Mouse (Mus musculus) CH12.LX (cell line): ENCODE results near the gene Clcn6. TPM values are rescaled to one million over a fixed set of nuclear protein-coding genes. Genes with fewer than 3 reads are reported as not detected.

ENCODE experiments used
- DNase-seq: peaks from one replicate; pipeline ENCODE4 v3.0.0-alpha.2; 2013; ENCODE audit errors: extremely low read depth
- H3K27ac ChIP-seq: 2 replicates; pipeline ENCODE4 v1.5.1; 2012; ENCODE audit warnings: low read depth, mild to moderate bottlenecking, control low read depth, moderate library complexity; ENCODE audit not compliant: insufficient read depth
- H3K27me3 ChIP-seq: replicated peaks from 2 replicates; pipeline ENCODE3; 2012; ENCODE audit warnings: inconsistent platforms
- H3K36me3 ChIP-seq, 2 experiments: replicated peaks in 1 of 2; 2 replicates each; pipeline versions ENCODE3 to v1.6.1; 2012; ENCODE audit warnings: inconsistent platforms in 1 of 2, low read length in 1 of 2, mild to moderate bottlenecking in 1 of 2, mixed read lengths in 1 of 2, moderate library complexity in 1 of 2; ENCODE audit not compliant: control insufficient read depth in 1 of 2, insufficient read depth in 1 of 2
- H3K4me1 ChIP-seq, 2 experiments: 2 replicates each; pipeline ENCODE4 v1.6.1; 2012; ENCODE audit warnings: inconsistent platforms in 1 of 2, moderate library complexity in 1 of 2; ENCODE audit not compliant: insufficient read depth in 2 of 2, control insufficient read depth in 1 of 2
- H3K4me2 ChIP-seq: 2 replicates; pipeline ENCODE4 v1.6.1; 2012; ENCODE audit warnings: low read depth, mild to moderate bottlenecking, control low read depth; ENCODE audit not compliant: poor library complexity, insufficient read depth, severe bottlenecking
- H3K4me3 ChIP-seq, 3 experiments: fragments of 150-350 bp in 1 of 3; sonication (generic) in 1 of 3; replicated peaks in 1 of 3; 2 replicates each; pipeline versions ENCODE3 to v1.5.1; 2011 to 2012; ENCODE audit warnings: low read depth in 2 of 3, low read length in 2 of 3, mild to moderate bottlenecking in 2 of 3, moderate library complexity in 2 of 3, control low read depth in 1 of 3, improper control_type of control experiment in 1 of 3, inconsistent platforms in 1 of 3, mixed read lengths in 1 of 3; ENCODE audit not compliant: poor library complexity in 1 of 3
- H3K79me2 ChIP-seq: replicated peaks from 2 replicates; pipeline ENCODE4 v1.6.1; 2012; ENCODE audit warnings: mild to moderate bottlenecking, moderate library complexity; ENCODE audit not compliant: control insufficient read depth, poor library complexity, insufficient read depth, severe bottlenecking; ENCODE audit errors: extremely low read depth
- H3K9ac ChIP-seq: 2 replicates; pipeline ENCODE4 v1.6.1; 2012; ENCODE audit warnings: low read depth, mild to moderate bottlenecking, control low read depth, moderate library complexity; ENCODE audit not compliant: insufficient read depth
- H3K9me3 ChIP-seq: replicated peaks from 2 replicates; pipeline ENCODE3; 2012; ENCODE audit warnings: low read length, inconsistent platforms, mixed read lengths
- CTCF ChIP-seq, 2 experiments: IDR thresholded peaks in 1 of 2; conservative IDR thresholded peaks in 1 of 2; 2 replicates each; pipeline ENCODE4 v1.5.1; 2011 to 2012; ENCODE audit warnings: low read depth in 2 of 2, low read length in 2 of 2, improper control_type of control experiment in 1 of 2, inconsistent platforms in 1 of 2, mild to moderate bottlenecking in 1 of 2, moderate library complexity in 1 of 2
- E2F4 ChIP-seq: IDR thresholded peaks from 2 replicates; pipeline ENCODE4 v1.6.1; 2011; ENCODE audit warnings: low read depth, low read length, improper control_type of control experiment; ENCODE audit not compliant: insufficient replicate concordance
- ELF1 ChIP-seq: IDR thresholded peaks from 2 replicates; pipeline ENCODE4 v1.6.1; 2014; ENCODE audit warnings: low read depth, mild to moderate bottlenecking, inconsistent platforms, low read length, improper control_type of control experiment
- ETS1 ChIP-seq: conservative IDR thresholded peaks from 2 replicates; pipeline ENCODE4 v1.6.1; 2012; ENCODE audit warnings: low read depth, mild to moderate bottlenecking, inconsistent platforms, low read length, improper control_type of control experiment, moderate library complexity
- GABPA ChIP-seq: IDR thresholded peaks from 2 replicates; pipeline ENCODE4 v1.6.1; 2012; ENCODE audit warnings: low read depth, low read length, improper control_type of control experiment, inconsistent platforms; ENCODE audit not compliant: insufficient replicate concordance
- HCFC1 ChIP-seq: IDR thresholded peaks from 2 replicates; pipeline ENCODE4 v1.6.1; 2012; ENCODE audit warnings: low read depth, mild to moderate bottlenecking, inconsistent platforms, low read length, improper control_type of control experiment
- JUN ChIP-seq: IDR thresholded peaks from 2 replicates; pipeline ENCODE4 v1.6.1; 2011; ENCODE audit warnings: low read depth, mild to moderate bottlenecking, low read length, improper control_type of control experiment, moderate library complexity; ENCODE audit not compliant: insufficient read depth
- JUND ChIP-seq: conservative IDR thresholded peaks from 2 replicates; pipeline ENCODE4 v1.6.1; 2011; ENCODE audit warnings: low read depth, low read length, improper control_type of control experiment
- KAT2A ChIP-seq: IDR thresholded peaks from 2 replicates; pipeline ENCODE4 v1.6.1; 2012; ENCODE audit warnings: low read length, improper control_type of control experiment, inconsistent platforms; ENCODE audit not compliant: insufficient replicate concordance
- MAFK ChIP-seq: IDR thresholded peaks from 2 replicates; pipeline ENCODE4 v1.6.1; 2011; ENCODE audit warnings: low read length, improper control_type of control experiment; ENCODE audit not compliant: insufficient replicate concordance
- MAX ChIP-seq: IDR thresholded peaks from 2 replicates; pipeline ENCODE4 v1.6.1; 2011; ENCODE audit warnings: low read length, improper control_type of control experiment
- MAZ ChIP-seq: IDR thresholded peaks from 2 replicates; pipeline ENCODE4 v1.6.1; 2012; ENCODE audit warnings: low read depth, mild to moderate bottlenecking, inconsistent platforms, low read length, improper control_type of control experiment, moderate library complexity
- MEF2A ChIP-seq: IDR thresholded peaks from 2 replicates; pipeline ENCODE4 v1.6.1; 2014; ENCODE audit warnings: low read depth, mild to moderate bottlenecking, inconsistent platforms, low read length, improper control_type of control experiment, borderline replicate concordance
- NELFE ChIP-seq: IDR thresholded peaks from 2 replicates; pipeline ENCODE4 v1.6.1; 2011; ENCODE audit warnings: low read depth, low read length, improper control_type of control experiment
- POLR2A ChIP-seq: IDR thresholded peaks from 2 replicates; pipeline ENCODE4 v1.6.1; 2011; ENCODE audit warnings: low read depth, mild to moderate bottlenecking, improper control_type of control experiment, low read length
- RAD21 ChIP-seq: IDR thresholded peaks from 2 replicates; pipeline ENCODE4 v1.6.1; 2011; ENCODE audit warnings: low read depth, mild to moderate bottlenecking, low read length, improper control_type of control experiment, moderate library complexity
- RCOR1 ChIP-seq: conservative IDR thresholded peaks from 2 replicates; pipeline ENCODE4 v1.6.1; 2012; ENCODE audit warnings: low read depth, mild to moderate bottlenecking, inconsistent platforms, low read length, improper control_type of control experiment
- SMC3 ChIP-seq: IDR thresholded peaks from 2 replicates; pipeline ENCODE4 v1.6.1; 2011; ENCODE audit warnings: low read depth, low read length, improper control_type of control experiment
- TBP ChIP-seq: conservative IDR thresholded peaks from 2 replicates; pipeline ENCODE4 v1.6.1; 2011; ENCODE audit warnings: low read depth, low read length, improper control_type of control experiment
- UBTF ChIP-seq: IDR thresholded peaks from 2 replicates; pipeline ENCODE4 v1.6.1; 2012; ENCODE audit warnings: low read depth, mild to moderate bottlenecking, inconsistent platforms, low read length, improper control_type of control experiment, moderate library complexity
- USF1 ChIP-seq: IDR thresholded peaks from 2 replicates; pipeline ENCODE4 v1.6.1; 2014; ENCODE audit warnings: low read depth, mild to moderate bottlenecking, inconsistent platforms, low read length, improper control_type of control experiment
- ZC3H11A ChIP-seq: IDR thresholded peaks from 2 replicates; pipeline ENCODE4 v1.6.1; 2012; ENCODE audit warnings: low read depth, mild to moderate bottlenecking, inconsistent platforms, low read length, improper control_type of control experiment
- ZKSCAN1 ChIP-seq: IDR thresholded peaks from 2 replicates; pipeline ENCODE4 v1.6.1; 2012; ENCODE audit warnings: low read depth, inconsistent platforms, low read length, improper control_type of control experiment, borderline replicate concordance
- ZMIZ1 ChIP-seq: IDR thresholded peaks from 2 replicates; pipeline ENCODE4 v1.6.1; 2012; ENCODE audit warnings: low read depth, mild to moderate bottlenecking, inconsistent platforms, low read length, improper control_type of control experiment
- ZNF384 ChIP-seq: IDR thresholded peaks from 2 replicates; pipeline ENCODE4 v1.6.1; 2012; ENCODE audit warnings: low read depth, low read length, improper control_type of control experiment, inconsistent platforms
- dilution Hi-C: fragments of 300-500 bp; cut with MboI; formaldehyde crosslinking; loops from 2 replicates; pipeline ENCODE4 v1.14.3; 2020; ENCODE audit warnings: low sequenced_read_pairs; ENCODE audit not compliant: extremely low pct_unique_long_range_greater_than_20kb, extremely low pct_ligation_motif_present
- in situ Hi-C: fragments of 300-500 bp; cut with MboI; formaldehyde crosslinking; loops from 3 replicates; pipeline ENCODE4 v1.14.3; 2019; ENCODE audit warnings: low sequenced_read_pairs, low pct_ligation_motif_present, low pct_unique_long_range_greater_than_20kb, mixed read lengths
- polyA plus RNA-seq: library from polyadenylated mRNA; unstranded; fragments of >175 nt; gene quantifications from 2 replicates; pipeline ENCODE4 v1.2.1, GENCODE M21; 2012; ENCODE audit warnings: low read depth; ENCODE audit not compliant: insufficient read length
- total RNA-seq, 2 experiments: library from RNA; depleted of rRNA; stranded (reverse); fragments of 300-350 nt in 1 of 2; fragments of >200 nt in 1 of 2; gene quantifications; 2 replicates each; pipeline ENCODE4 v1.2.3; 2012 to 2014

Clcn6 gene
- total and polyA plus RNA-seq, 3 experiments = 4.8 to 10.6 (median 5.7) TPM

DNA sequence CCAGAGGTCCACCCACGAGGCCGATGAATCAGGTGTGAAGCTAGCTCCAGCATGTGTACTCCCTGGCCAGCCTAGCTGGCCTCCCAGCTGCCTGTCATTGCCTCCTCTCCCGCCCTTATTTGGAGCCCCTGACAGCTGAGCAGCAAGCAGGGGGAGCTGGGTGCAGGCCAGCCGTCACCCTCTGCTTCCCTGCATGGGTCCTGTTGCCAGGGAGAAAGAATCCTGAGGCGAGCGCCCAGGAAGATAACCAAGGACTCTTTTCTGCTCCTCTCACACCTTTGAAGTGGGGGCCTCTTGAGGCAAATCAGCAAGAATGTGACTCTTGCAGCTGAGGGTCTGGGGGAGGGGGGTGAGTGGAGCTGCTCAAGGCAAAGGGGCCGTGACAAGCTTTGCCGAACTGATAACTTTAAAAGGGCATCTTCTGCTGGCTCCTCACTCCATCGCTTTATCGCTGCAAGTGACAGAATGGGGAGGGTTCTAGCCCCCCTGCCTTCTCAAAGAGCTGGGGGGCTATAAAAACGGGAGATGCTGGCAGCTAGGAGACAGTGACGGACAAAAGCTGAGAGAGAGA, 38.3 kb downstream of the Clcn6 start, which contains the start of gene Nppa:
Gene Nppa (plus strand): TSS at position 521 of the 571 bp plus-strand sequence.
- Histone ChIP-seq H3K4me2 (no peak within 1 kb of the TSS), H3K4me3 (no peak within 1 kb of the TSS), H3K79me2 (no peaks in the 10 kb centered on the region), H3K4me1 (no peaks in the 10 kb centered on the region), H3K36me3 (peaks cover 11 to 43% of the 10 kb centered on the region in 2 experiments), H3K27ac (no peak within 1 kb of the TSS), H3K9me3 (no peaks in the 10 kb centered on the region), H3K27me3 (no peaks in the 10 kb centered on the region), H3K9ac (no peak within 1 kb of the TSS)
- no peak for DNase-seq
- in situ Hi-C loops = loop anchor here (5.0 kb wide), 1 partner anchor 38 kb away; no protein-coding TSS in a partner anchor
- dilution Hi-C loops = no loop called here
- no peak for TF ChIP-seq TBP
- no peak for TF ChIP-seq JUN
- TF ChIP-seq ZMIZ1 = no peak
- no peak for TF ChIP-seq ETS1
- TF ChIP-seq E2F4 = no peak
- no peak for TF ChIP-seq RAD21
- no peak for TF ChIP-seq SMC3
- TF ChIP-seq CTCF (conservative IDR thresholded peaks at IDR 0.05 in 1 of 2, IDR thresholded peaks at IDR 0.05 in 1 of 2; ENCODE audit: low read depth in 2 of 2, low read length in 2 of 2) = no peak
- no peak for TF ChIP-seq ZNF384
- no peak for TF ChIP-seq GABPA
- TF ChIP-seq USF1 = no peak
- no peak for TF ChIP-seq UBTF
- TF ChIP-seq KAT2A = no peak
- no peak for TF ChIP-seq HCFC1
- TF ChIP-seq MAZ = no peak
- no peak for TF ChIP-seq POLR2A
- no peak for TF ChIP-seq MAX

DNA sequence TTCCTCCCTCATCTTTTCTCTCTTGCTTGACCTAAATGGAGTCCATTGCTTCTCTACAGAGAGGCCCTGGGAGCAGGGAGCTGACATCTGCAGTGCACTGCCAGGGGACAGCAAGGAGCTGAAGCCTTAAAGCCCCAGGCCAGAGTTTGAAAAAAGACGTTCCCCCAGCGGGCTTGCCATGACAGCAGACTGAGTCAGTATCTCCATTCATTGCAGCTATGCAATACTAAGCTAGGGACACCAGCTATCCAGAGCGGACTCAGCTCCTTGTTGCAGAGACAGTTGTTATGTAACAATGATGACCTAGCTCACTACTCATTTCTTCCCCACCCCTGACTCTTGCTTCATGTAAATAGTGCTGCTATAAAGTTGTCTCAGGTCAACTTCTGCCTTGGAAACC, 43.3 kb downstream of the Clcn6 start:
- in situ Hi-C loops (no loop called here), dilution Hi-C loops (no loop called here)
- H3K79me2 ChIP-seq = no peaks in the 10 kb centered on the region
- H3K4me1 ChIP-seq = no peaks in the 10 kb centered on the region; a peak in 1 of 4 replicates
- no peak overlapping the region for H3K4me3 ChIP-seq
- no peak for DNase-seq
- TF ChIP-seq NELFE = no peak
- no peak for TF ChIP-seq ZKSCAN1
- no peak for TF ChIP-seq ZC3H11A
- TF ChIP-seq MAFK = no peak
- no peak for TF ChIP-seq RCOR1
- no peak for TF ChIP-seq ELF1
- no peak for TF ChIP-seq TBP
- no peak for TF ChIP-seq JUND
- TF ChIP-seq JUN = no peak
- TF ChIP-seq MEF2A = no peak
- no peak for TF ChIP-seq UBTF
- TF ChIP-seq MAZ = no peak
- no peak for TF ChIP-seq GABPA
- H3K27ac ChIP-seq = no peak overlapping the region
- no peaks in the 10 kb centered on the region for H3K9me3 ChIP-seq
- H3K36me3 ChIP-seq = no peaks in the 10 kb centered on the region
- H3K27me3 ChIP-seq = peaks cover 3% of the 10 kb centered on the region
- H3K4me2 ChIP-seq = no peak overlapping the region
- no peak overlapping the region for H3K9ac ChIP-seq
